ENCODE assay signal across 17 mouse cellular contexts in genomic region chr8:9176974-9177373, GRCm38 (mm10).
DNase-seq lines count a peak whose midpoint lies in the region; ATAC-seq lines count a peak whose summit lies in the region.
"Had no signal": no experiment of that assay in that cellular context is flagged by ENCODE, and none has a peak within 500 bp of the region (broad histone marks: within the 10 kb centered on the region; RNA-seq: fewer than 3 reads in every experiment).

No protein-coding gene starts in this region.

- no peaks in the 10 kb centered on the region for H3K36me3 ChIP-seq in forebrain, embryonic 14.5 days (ENCODE audit: control insufficient read depth, insufficient read depth, low read length)
- no peaks in the 10 kb centered on the region for H3K36me3 ChIP-seq in forebrain, embryonic 16.5 days (ENCODE audit: control insufficient read depth, insufficient read depth)
- no peaks in the 10 kb centered on the region for H3K36me3 ChIP-seq in hindbrain, embryonic 10.5 days
- H3K36me3 ChIP-seq in hindbrain, embryonic 11.5 days (ENCODE audit: control insufficient read depth, insufficient read depth, low read length) = no peaks in the 10 kb centered on the region
- H3K36me3 ChIP-seq: embryonic facial prominence, embryonic 10.5 days; embryonic facial prominence, embryonic 12.5 days; forebrain, embryonic 12.5 days had no signal

- peak; percentile 55 for DNase-seq in forebrain, embryonic 14.5 days (ENCODE audit: low spot score)
- DNase-seq in hindbrain, embryonic 10.5 days (ENCODE audit: low spot score) = no peak
- DNase-seq in hindbrain, embryonic 11.5 days (ENCODE audit: low spot score) = no peak
- DNase-seq in lung, postnatal 14 days = no peak
- DNase-seq: adrenal gland, adult 2 months; adrenal gland, postnatal 10 days; adrenal gland, postnatal 25 days; cerebellum, adult 11-12 months; cerebellum, adult 2 months; cerebellum, adult 9-10 months; cerebellum, postnatal 10 days; cerebellum, postnatal 25 days; forebrain, postnatal 0 days had no signal

- no peak overlapping the region for H3K9ac ChIP-seq in forebrain, embryonic 14.5 days (ENCODE audit: low read length)
- H3K9ac ChIP-seq in forebrain, embryonic 16.5 days (replicated peaks; ENCODE audit: low read depth, low read length) = no peak overlapping the region
- no peak overlapping the region for H3K9ac ChIP-seq in hindbrain, embryonic 11.5 days (ENCODE audit: low read depth, low read length)
- H3K9ac ChIP-seq: embryonic facial prominence, embryonic 12.5 days; forebrain, embryonic 12.5 days; forebrain, postnatal 0 days had no signal

- H3K9me3 ChIP-seq in forebrain, embryonic 14.5 days (replicated peaks; ENCODE audit: control insufficient read depth, low read length) = no peaks in the 10 kb centered on the region
- H3K9me3 ChIP-seq in forebrain, embryonic 16.5 days (ENCODE audit: control insufficient read depth, low read length) = no peaks in the 10 kb centered on the region
- H3K9me3 ChIP-seq in hindbrain, embryonic 10.5 days = no peaks in the 10 kb centered on the region
- no peaks in the 10 kb centered on the region for H3K9me3 ChIP-seq in hindbrain, embryonic 11.5 days (ENCODE audit: control insufficient read depth, low read length)
- H3K9me3 ChIP-seq: embryonic facial prominence, embryonic 10.5 days; embryonic facial prominence, embryonic 12.5 days; forebrain, embryonic 12.5 days had no signal

- 12% methylated on average over 7 of the region's 7 CpGs for WGBS in forebrain, embryonic 14.5 days
- WGBS in forebrain, embryonic 16.5 days = 12% methylated on average over 7 of the region's 7 CpGs
- WGBS in hindbrain, embryonic 10.5 days = 50% methylated on average over 7 of the region's 7 CpGs
- 62% methylated on average over 7 of the region's 7 CpGs for WGBS in hindbrain, embryonic 11.5 days

- H3K27ac ChIP-seq in forebrain, embryonic 14.5 days (ENCODE audit: low read depth, low read length) = peak overlapping the region; percentile 41; the same call in 1 of the 2 replicates
- H3K27ac ChIP-seq in forebrain, embryonic 16.5 days (ENCODE audit: low read length) = no peak overlapping the region
- H3K27ac ChIP-seq in hindbrain, embryonic 10.5 days = 0 out of 2 replicates have a peak overlapping the region, but pooled peaks have one; percentile 46
- no peak overlapping the region for H3K27ac ChIP-seq in hindbrain, embryonic 11.5 days (ENCODE audit: low read depth, low read length)
- H3K27ac ChIP-seq: embryonic facial prominence, embryonic 10.5 days; embryonic facial prominence, embryonic 12.5 days; forebrain, embryonic 12.5 days had no signal

- H3K27me3 ChIP-seq in forebrain, embryonic 14.5 days (replicated peaks; ENCODE audit: control insufficient read depth, insufficient read depth, low read length) = no peaks in the 10 kb centered on the region
- no peaks in the 10 kb centered on the region for H3K27me3 ChIP-seq in forebrain, embryonic 16.5 days (replicated peaks; ENCODE audit: control insufficient read depth, insufficient read depth, low read length)
- peaks cover 7% of the 10 kb centered on the region; the same call in 1 of the 2 replicates for H3K27me3 ChIP-seq in hindbrain, embryonic 10.5 days (ENCODE audit: insufficient read depth, poor library complexity, severe bottlenecking)
- H3K27me3 ChIP-seq in hindbrain, embryonic 11.5 days (ENCODE audit: control insufficient read depth, insufficient read depth, low read length) = no peaks in the 10 kb centered on the region
- H3K27me3 ChIP-seq: forebrain, embryonic 12.5 days had no signal

- no peak overlapping the region for H3K4me3 ChIP-seq in forebrain, embryonic 14.5 days (ENCODE audit: low read depth, low read length)
- H3K4me3 ChIP-seq in forebrain, embryonic 16.5 days (replicated peaks; ENCODE audit: low read length) = no peak overlapping the region
- H3K4me3 ChIP-seq in hindbrain, embryonic 10.5 days = no peak overlapping the region
- no peak overlapping the region for H3K4me3 ChIP-seq in hindbrain, embryonic 11.5 days (ENCODE audit: low read depth, low read length)
- H3K4me3 ChIP-seq: embryonic facial prominence, embryonic 10.5 days; embryonic facial prominence, embryonic 12.5 days; forebrain, embryonic 12.5 days had no signal

- no peak for ATAC-seq in forebrain, embryonic 14.5 days
- ATAC-seq in forebrain, embryonic 16.5 days = no peak
- ATAC-seq in hindbrain, embryonic 11.5 days (ENCODE audit: low FRiP score) = no peak
- ATAC-seq: forebrain, postnatal 0 days had no signal

- no peak overlapping the region for H3K4me2 ChIP-seq in forebrain, embryonic 14.5 days (ENCODE audit: low read length)
- no peak overlapping the region for H3K4me2 ChIP-seq in forebrain, embryonic 16.5 days (ENCODE audit: low read length)
- H3K4me2 ChIP-seq in hindbrain, embryonic 11.5 days (replicated peaks; ENCODE audit: low read depth, low read length) = no peak overlapping the region
- H3K4me2 ChIP-seq: embryonic facial prominence, embryonic 12.5 days; forebrain, embryonic 12.5 days had no signal

- H3K4me1 ChIP-seq in forebrain, embryonic 14.5 days (ENCODE audit: control insufficient read depth, insufficient read depth, low read length) = no peaks in the 10 kb centered on the region
- peaks cover 12% of the 10 kb centered on the region for H3K4me1 ChIP-seq in forebrain, embryonic 16.5 days (replicated peaks; ENCODE audit: control insufficient read depth, insufficient read depth, low read length)
- H3K4me1 ChIP-seq in hindbrain, embryonic 10.5 days (replicated peaks) = 0 out of 2 replicates have a peak, but pooled peaks cover 15% of the 10 kb centered on the region
- no peaks in the 10 kb centered on the region for H3K4me1 ChIP-seq in hindbrain, embryonic 11.5 days (replicated peaks; ENCODE audit: control insufficient read depth, insufficient read depth, low read length)
- H3K4me1 ChIP-seq: embryonic facial prominence, embryonic 12.5 days had no signal

Comparison
In these comparisons a context has a peak if more than half of its experiments do, and no peak if none do; other contexts are left out.
1. H3K27ac ChIP-seq: peak in forebrain, embryonic 14.5 days (single experiment) and hindbrain, embryonic 10.5 days (single experiment); none in forebrain, embryonic 16.5 days (single experiment) and hindbrain, embryonic 11.5 days (single experiment).